Mouse (Mus musculus) bone marrow macrophage, adult 2 months (primary cell): ENCODE measurements around the gene Katnb1.

ENCODE experiments used
- CTCF ChIP-seq: IDR thresholded peaks from 2 replicates; pipeline ENCODE4 v1.5.1; 2012; ENCODE audit warnings: low read depth, mild to moderate bottlenecking, low read length, moderate library complexity
- POLR2A ChIP-seq: IDR thresholded peaks from 2 replicates; pipeline ENCODE4 v1.6.1; 2012; ENCODE audit warnings: mild to moderate bottlenecking, low read depth, low read length, borderline replicate concordance

DNA sequence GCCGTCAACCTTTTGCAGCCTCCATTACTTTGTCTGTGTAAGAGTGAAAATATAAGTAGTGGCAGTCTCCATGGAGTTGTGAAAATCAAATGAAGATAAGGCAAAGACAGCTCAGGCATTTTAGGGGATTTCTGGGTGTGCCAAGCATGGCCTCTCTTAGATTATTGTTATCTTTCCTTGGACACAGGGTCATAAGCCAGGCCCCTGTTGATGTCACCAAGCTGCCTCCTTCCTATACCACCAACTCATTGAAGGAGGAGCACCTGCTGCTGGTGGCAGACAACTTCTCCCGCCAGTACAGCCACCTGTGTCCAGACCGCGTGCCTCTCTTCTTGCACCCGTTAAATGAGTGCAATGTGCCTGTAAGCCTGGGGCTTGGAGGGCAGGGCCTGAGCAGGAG lies 24.6 kb upstream of the Katnb1 start:
- TF ChIP-seq CTCF (no peak), POLR2A (no peak)
